Mouse (Mus musculus) midbrain, embryonic 11.5 days (tissue): ENCODE measurements at regions not wholly inside any gene's neighbourhood (a gene's known extent, or its start where the extent isn't known, plus 50 kb on each side); places are given as distances from the start of the nearest gene placed in this dataset.

ENCODE experiments used
- ATAC-seq: fragments of 200-750 bp; cut with Nextera tagmentation; 2 replicates; pipeline ENCODE4 v1.8.0; 2017; ENCODE audit warnings: moderate TSS enrichment, moderate library complexity; ENCODE audit not compliant: low FRiP score
- DNase-seq: peaks from one replicate; pipeline ENCODE4 v3.0.0; 2015; ENCODE audit warnings: low spot score; ENCODE audit errors: missing footprints
- H3K27ac ChIP-seq: fragments of 300-500 bp; sonication (generic); 2 replicates; pipeline ENCODE4 v1.5.1; 2014; ENCODE audit warnings: low read depth, low read length
- H3K27me3 ChIP-seq: fragments of 300-500 bp; sonication (generic); 2 replicates; pipeline ENCODE4 v1.6.1; 2014; ENCODE audit warnings: mild to moderate bottlenecking, low read length, moderate library complexity, mixed read lengths; ENCODE audit not compliant: control insufficient read depth, insufficient read depth
- H3K36me3 ChIP-seq: fragments of 300-500 bp; sonication (generic); 2 replicates; pipeline ENCODE4 v1.6.1; 2014; ENCODE audit warnings: mild to moderate bottlenecking, low read length, moderate library complexity, mixed read lengths; ENCODE audit not compliant: control insufficient read depth, insufficient read depth
- H3K4me1 ChIP-seq: fragments of 300-500 bp; sonication (generic); 2 replicates; pipeline ENCODE4 v1.6.1; 2014; ENCODE audit warnings: low read length; ENCODE audit not compliant: control insufficient read depth, insufficient read depth
- H3K4me2 ChIP-seq: fragments of 300-500 bp; sonication (generic); 2 replicates; pipeline ENCODE4 v1.6.1; 2014; ENCODE audit warnings: mild to moderate bottlenecking, moderate library complexity
- H3K4me3 ChIP-seq: fragments of 300-500 bp; sonication (generic); 2 replicates; pipeline ENCODE4 v1.5.1; 2014; ENCODE audit warnings: low read depth, low read length
- H3K9ac ChIP-seq: fragments of 300-500 bp; sonication (generic); 2 replicates; pipeline ENCODE4 v1.6.1; 2014; ENCODE audit warnings: low read length
- H3K9me3 ChIP-seq: fragments of 300-500 bp; sonication (generic); 2 replicates; pipeline ENCODE4 v1.6.1; 2016; ENCODE audit warnings: low read length; ENCODE audit not compliant: control insufficient read depth
- WGBS: fragments of 180-500 bp; shearing (Covaris S2); extraction: QIAGEN DNeasy Blood & Tissue Kit; methylation state at CpG from one replicate; pipeline ENCODE4 v1.1.7; 2014; 5-methylcytosine and 5-hydroxymethylcytosine counted together

DNA sequence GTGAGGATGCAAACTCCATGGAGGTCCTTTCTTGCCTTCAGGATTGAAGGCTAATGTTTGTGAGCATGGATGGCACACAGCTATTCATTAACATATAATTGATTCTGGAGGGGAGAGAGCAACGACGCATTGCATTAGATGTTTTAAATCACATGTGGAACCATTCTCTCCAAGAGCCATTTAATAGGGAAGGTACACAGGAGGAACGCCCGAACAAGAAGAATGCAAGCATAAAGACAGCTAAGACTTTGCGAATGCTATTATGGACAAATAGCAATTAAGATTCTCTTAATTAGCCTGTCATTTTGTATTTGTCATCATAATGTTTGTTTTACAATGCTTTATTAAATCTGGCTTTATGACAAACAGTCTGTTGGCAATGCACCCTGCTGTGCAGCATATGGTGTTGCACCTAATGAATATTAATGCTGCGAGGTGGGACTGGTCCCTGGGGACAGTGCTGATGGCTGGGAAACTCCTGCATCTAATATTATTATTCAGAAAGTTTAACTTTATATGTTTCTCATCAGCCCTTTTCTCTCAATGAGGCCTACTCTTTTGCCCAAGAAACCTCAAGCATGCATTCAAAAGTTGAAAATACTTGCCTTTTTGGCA, 497.5 kb downstream of the Pros1 start:
- WGBS, result 83% methylated on average over 6 of the region's 6 CpGs
- H3K4me2 ChIP-seq, result no peak overlapping the region
- ATAC-seq, result peak; percentile 58; the same call in 1 of the 2 replicates
- no peak overlapping the region for H3K27ac ChIP-seq
- no peaks in the 10 kb centered on the region for H3K9me3 ChIP-seq
- no peak overlapping the region for H3K9ac ChIP-seq
- no peaks in the 10 kb centered on the region for H3K27me3 ChIP-seq
- no peak overlapping the region for H3K4me3 ChIP-seq
- no peaks in the 10 kb centered on the region for H3K36me3 ChIP-seq
- DNase-seq, result no peak
- no peaks in the 10 kb centered on the region for H3K4me1 ChIP-seq

DNA sequence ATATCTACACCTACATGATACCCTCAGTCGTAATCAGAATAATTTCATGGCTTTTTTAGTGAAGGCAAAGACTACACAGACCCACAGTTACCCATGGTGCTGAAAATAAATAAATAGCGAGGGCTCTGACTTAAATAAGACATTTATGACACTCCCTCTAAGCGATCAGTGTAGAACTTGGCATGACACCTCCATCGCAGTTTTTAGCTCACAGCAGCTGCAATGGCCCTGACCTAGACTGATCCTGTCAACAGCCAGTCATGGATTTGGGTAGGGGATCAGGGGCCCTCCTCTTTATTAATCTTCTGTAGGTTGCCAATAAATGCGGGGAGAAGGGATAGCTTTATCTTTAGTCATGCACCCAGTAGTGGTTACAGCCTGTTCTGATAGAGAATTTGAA, 494.1 kb downstream of the Epha3 start:
- no peaks in the 10 kb centered on the region for H3K36me3 ChIP-seq
- H3K9ac ChIP-seq, result no peak overlapping the region
- H3K9me3 ChIP-seq, result no peaks in the 10 kb centered on the region
- WGBS, result 78% methylated on average over 5 of the region's 5 CpGs
- DNase-seq (peak; percentile 10), ATAC-seq (no peak; the same call in 1 of the 2 replicates)
- H3K27me3 ChIP-seq, result no peaks in the 10 kb centered on the region
- H3K4me1 ChIP-seq, result no peaks in the 10 kb centered on the region
- no peak overlapping the region for H3K4me2 ChIP-seq
- H3K27ac ChIP-seq, result no peak overlapping the region
- no peak overlapping the region for H3K4me3 ChIP-seq

DNA sequence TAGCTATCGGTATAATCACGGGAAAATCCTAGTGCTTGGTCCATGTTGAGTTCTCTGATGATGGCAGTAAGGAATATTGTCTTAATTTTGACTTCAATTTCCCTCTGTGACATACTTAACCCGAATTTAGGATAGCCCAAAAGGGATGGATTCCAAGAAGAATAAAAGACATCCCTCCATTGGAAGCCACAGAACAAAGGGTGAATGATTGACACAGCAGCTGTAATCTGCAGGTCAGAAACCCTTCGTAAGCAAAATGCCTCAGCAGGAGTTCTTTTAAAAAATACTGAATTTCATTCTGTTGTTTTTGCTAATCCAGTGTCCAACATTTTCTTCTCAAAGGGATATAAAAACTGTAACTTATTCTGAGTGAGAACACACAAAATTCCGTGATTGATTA, 492.7 kb downstream of the Epha3 start:
- Histone ChIP-seq H3K4me3 (no peak overlapping the region), H3K27ac (no peak overlapping the region), H3K4me1 (no peaks in the 10 kb centered on the region), H3K36me3 (no peaks in the 10 kb centered on the region), H3K9ac (no peak overlapping the region), H3K27me3 (no peaks in the 10 kb centered on the region), H3K4me2 (no peak overlapping the region), H3K9me3 (no peaks in the 10 kb centered on the region)
- no peak for ATAC-seq
- WGBS, result 45% methylated on average over 5 of the region's 5 CpGs
- peak; percentile 84 for DNase-seq

DNA sequence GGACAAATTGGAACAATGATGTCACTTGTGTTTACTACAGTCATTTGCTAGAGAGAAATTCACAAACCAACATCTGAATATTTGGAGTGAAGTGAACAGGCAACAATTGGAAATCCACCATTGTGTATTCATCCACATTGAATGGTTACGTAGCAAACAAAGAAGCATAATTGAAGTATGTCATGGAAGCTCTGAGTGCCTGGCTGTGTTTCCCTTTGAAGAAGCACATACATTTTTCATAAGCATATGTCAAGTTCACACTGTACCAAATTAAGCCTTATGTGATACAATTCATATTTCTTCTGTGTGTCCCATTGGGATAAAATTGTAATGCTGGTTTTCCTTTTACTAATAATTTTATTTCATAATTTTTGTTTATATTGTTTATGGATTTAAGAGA, 459.0 kb downstream of the Epha3 start:
- no peaks in the 10 kb centered on the region for H3K36me3 ChIP-seq

DNA sequence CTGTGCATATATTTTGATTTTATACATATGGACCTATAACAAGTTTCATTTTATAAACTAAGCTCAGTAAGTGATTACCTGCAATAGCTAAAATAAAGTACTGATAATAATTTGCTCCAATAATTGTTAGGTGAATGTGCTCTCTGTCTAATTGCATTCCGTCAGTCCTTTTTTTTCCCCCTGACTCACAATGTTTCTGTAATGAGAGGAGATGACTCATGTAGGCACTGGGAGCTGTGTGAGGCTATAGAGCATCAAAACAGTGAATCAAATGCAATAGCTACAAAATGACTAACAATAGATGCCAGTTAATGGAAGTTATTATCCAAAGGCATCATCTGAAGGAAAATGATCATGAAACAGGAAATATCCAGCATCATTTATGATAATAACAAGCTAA, 451.3 kb downstream of the Epha3 start:
- WGBS, result 100% methylated on average over 1 of the region's 1 CpGs
- H3K27ac ChIP-seq, result no peak overlapping the region
- H3K4me1 ChIP-seq, result no peaks in the 10 kb centered on the region
- ATAC-seq (no peak), DNase-seq (no peak)
- H3K9me3 ChIP-seq, result no peaks in the 10 kb centered on the region
- no peaks in the 10 kb centered on the region for H3K36me3 ChIP-seq
- no peak overlapping the region for H3K4me3 ChIP-seq
- no peak overlapping the region for H3K9ac ChIP-seq
- no peaks in the 10 kb centered on the region for H3K27me3 ChIP-seq
- no peak overlapping the region for H3K4me2 ChIP-seq

More for the DNA sequence above, 459.0 kb downstream of the Epha3 start:
- no peak overlapping the region for H3K4me2 ChIP-seq
- H3K27ac ChIP-seq, result no peak overlapping the region
- H3K9ac ChIP-seq, result no peak overlapping the region
- WGBS, result 79% methylated on average over 1 of the region's 1 CpGs
- H3K9me3 ChIP-seq, result no peaks in the 10 kb centered on the region
- DNase-seq (no peak), ATAC-seq (no peak)
- no peaks in the 10 kb centered on the region for H3K27me3 ChIP-seq
- no peak overlapping the region for H3K4me3 ChIP-seq
- H3K4me1 ChIP-seq, result no peaks in the 10 kb centered on the region

DNA sequence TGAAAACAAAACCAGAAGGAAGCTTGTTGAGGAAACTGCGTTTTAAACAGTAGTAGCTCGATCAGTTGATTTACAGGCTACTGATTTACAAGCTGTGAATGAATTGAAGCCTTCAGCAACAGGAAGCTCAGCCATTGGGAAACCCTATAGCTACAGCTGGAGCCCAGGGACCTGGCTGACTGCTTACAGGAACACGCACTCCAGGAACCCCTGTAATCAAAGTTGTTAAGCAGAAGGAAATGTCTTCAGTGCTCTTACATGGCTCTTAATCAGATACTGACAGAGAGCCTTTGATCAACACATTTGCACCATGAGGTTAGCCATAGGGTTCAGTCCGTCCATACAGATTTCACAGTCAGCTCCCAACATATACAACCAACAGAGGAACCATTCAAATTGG, 411.7 kb downstream of the Epha3 start:
- H3K4me1 ChIP-seq, result no peaks in the 10 kb centered on the region
- H3K27ac ChIP-seq, result no peak overlapping the region
- ATAC-seq (no peak), DNase-seq (no peak)
- no peaks in the 10 kb centered on the region for H3K9me3 ChIP-seq
- no peaks in the 10 kb centered on the region for H3K27me3 ChIP-seq
- H3K4me3 ChIP-seq, result no peak overlapping the region
- 78% methylated on average over 4 of the region's 4 CpGs for WGBS
- H3K9ac ChIP-seq, result no peak overlapping the region
- no peak overlapping the region for H3K4me2 ChIP-seq
- no peaks in the 10 kb centered on the region for H3K36me3 ChIP-seq

DNA sequence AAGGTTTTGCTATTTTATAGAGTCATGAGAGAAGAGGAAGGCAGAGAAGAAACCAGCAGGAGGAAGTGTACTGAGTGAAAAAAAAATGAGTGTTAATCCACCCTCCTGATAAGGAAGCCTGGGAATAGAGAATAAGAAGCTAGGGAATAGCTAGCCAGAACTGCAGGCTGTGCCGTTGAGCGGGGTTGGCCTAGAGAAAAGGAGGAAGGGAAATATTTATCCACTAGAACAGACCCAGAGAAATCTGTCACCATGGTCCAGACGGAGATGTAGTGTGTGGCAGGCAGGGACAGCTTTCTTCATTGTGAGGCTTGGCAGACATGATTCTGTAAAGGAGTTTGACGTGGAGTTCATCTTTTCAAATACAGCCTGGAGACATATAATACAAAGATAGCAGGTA, 397.4 kb downstream of the Epha3 start:
- Histone ChIP-seq H3K9ac (no peak overlapping the region), H3K9me3 (no peaks in the 10 kb centered on the region), H3K36me3 (no peaks in the 10 kb centered on the region), H3K4me3 (no peak overlapping the region), H3K27ac (no peak overlapping the region), H3K4me2 (no peak overlapping the region), H3K27me3 (no peaks in the 10 kb centered on the region), H3K4me1 (no peaks in the 10 kb centered on the region)
- WGBS, result 82% methylated on average over 4 of the region's 4 CpGs
- DNase-seq (no peak), ATAC-seq (no peak)

DNA sequence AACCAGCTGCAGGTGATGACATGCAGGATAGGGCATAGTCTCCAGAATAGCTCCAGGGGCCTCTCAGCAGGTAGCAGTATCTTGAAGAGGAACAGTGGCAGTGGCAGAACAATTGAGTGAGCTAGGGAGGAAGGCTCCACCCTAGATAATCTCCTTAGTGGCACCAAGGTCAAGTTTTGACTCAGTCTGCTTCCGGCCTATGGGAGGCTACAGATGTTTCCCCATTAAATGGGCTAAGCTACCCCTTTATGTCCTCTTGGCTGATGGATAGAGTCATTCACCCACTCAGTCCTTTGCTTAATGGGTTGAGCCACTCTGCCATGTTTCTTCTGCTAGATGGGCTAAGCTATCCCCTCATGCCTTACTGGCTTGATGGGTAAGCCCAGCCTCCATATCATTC, 395.1 kb downstream of the Epha3 start:
- WGBS, result 71% methylated on average over 1 of the region's 1 CpGs
- no peaks in the 10 kb centered on the region for H3K4me1 ChIP-seq
- H3K27me3 ChIP-seq, result no peaks in the 10 kb centered on the region
- no peak overlapping the region for H3K27ac ChIP-seq
- no peak overlapping the region for H3K4me3 ChIP-seq
- H3K36me3 ChIP-seq, result no peaks in the 10 kb centered on the region
- no peak overlapping the region for H3K4me2 ChIP-seq
- DNase-seq, result no peak
- no peaks in the 10 kb centered on the region for H3K9me3 ChIP-seq
- H3K9ac ChIP-seq, result no peak overlapping the region
- no peak for ATAC-seq
